Mouse (Mus musculus) small intestine, adult 2 months (tissue): Measurements from ENCODE around the gene Papss1.

ENCODE experiments used
- CTCF ChIP-seq: fragments of 200-500 bp; IDR thresholded peaks from 2 replicates; pipeline ENCODE4 v1.5.1; 2012; ENCODE audit warnings: low read depth, mild to moderate bottlenecking, control low read depth, inconsistent platforms, low read length, moderate library complexity, mixed read lengths; ENCODE audit not compliant: insufficient replicate concordance, insufficient read length; ENCODE audit errors: extremely low read depth
- POLR2A ChIP-seq: fragments of 200-500 bp; IDR thresholded peaks from 2 replicates; pipeline ENCODE4 v1.6.1; 2012; ENCODE audit warnings: low read depth, mild to moderate bottlenecking, control low read depth, inconsistent platforms, low read length, moderate library complexity

DNA sequence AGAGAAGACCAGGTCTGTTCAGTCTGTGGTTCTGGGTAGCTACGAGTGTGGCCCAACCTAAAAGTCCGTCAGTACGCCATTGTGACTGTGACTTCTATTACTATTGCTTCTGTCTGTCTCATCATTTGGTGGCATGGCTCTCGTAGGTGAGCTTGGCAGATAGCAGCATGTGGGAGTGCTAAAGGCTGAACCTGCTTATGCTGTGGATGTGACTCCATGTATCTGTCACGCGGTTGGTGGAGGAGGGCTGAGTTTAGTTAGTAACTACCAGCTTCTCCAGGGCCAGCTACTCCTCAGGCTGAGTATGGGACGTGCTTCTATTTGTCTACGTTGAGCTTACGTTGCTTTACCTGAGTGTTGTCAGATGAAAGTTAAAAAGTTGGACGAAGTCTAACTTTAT lies 23.4 kb downstream of the Papss1 start:
- TF ChIP-seq CTCF = no peak
- TF ChIP-seq POLR2A = no peak
